Mouse (Mus musculus) cortical plate, adult 2 months (tissue): ENCODE data around the gene Lrp1. TPM values are rescaled to one million over a fixed set of nuclear protein-coding genes. Genes with fewer than 3 reads are reported as not detected.

Source experiments
- H3K27ac ChIP-seq: fragments of 200-500 bp; 2 replicates; pipeline ENCODE4 v1.5.1; 2012; ENCODE audit warnings: low read length, control low read depth, inconsistent platforms; ENCODE audit not compliant: insufficient read depth
- H3K4me1 ChIP-seq: fragments of 200-500 bp; 2 replicates; pipeline ENCODE4 v1.6.1; 2011; ENCODE audit warnings: low read length; ENCODE audit not compliant: control insufficient read depth, insufficient read depth
- H3K4me3 ChIP-seq: fragments of 200-500 bp; 2 replicates; pipeline ENCODE4 v1.5.1; 2011; ENCODE audit warnings: mild to moderate bottlenecking, low read length, control low read depth; ENCODE audit not compliant: insufficient read depth
- CTCF ChIP-seq: fragments of 200-500 bp; IDR thresholded peaks from 2 replicates; pipeline ENCODE4 v1.5.1; 2011; ENCODE audit warnings: mild to moderate bottlenecking, control low read depth, low read length; ENCODE audit not compliant: insufficient read depth; ENCODE audit errors: extremely low read depth
- POLR2A ChIP-seq: fragments of 200-500 bp; IDR thresholded peaks from 2 replicates; pipeline ENCODE4 v1.6.1; 2011; ENCODE audit warnings: mild to moderate bottlenecking, low read length, control low read depth; ENCODE audit not compliant: insufficient read depth; ENCODE audit errors: extremely low read depth
- polyA plus RNA-seq: library from polyadenylated mRNA; depleted of rRNA; stranded (reverse); fragments of >200 nt; gene quantifications from 2 replicates; pipeline ENCODE4 v1.2.3, GENCODE M21; 2012

Gene Lrp1
- polyA plus RNA-seq, 1 experiment, result 294 TPM

DNA sequence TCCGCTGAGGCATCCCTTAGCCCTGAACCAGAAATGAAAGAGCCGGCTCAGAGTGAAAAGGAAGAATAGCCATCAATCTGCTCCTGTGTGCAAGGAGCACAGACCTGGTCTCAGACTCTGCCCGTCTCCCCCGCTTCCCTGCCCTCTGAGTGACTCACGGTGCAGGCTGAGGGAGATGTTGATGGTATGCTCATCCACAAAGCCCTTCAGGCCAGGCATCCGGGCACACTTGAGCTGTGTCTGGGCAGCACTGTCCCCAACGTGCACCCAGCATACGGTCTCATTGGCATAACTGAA is 15.7 kb downstream of the Lrp1 start:
- Histone ChIP-seq H3K4me1 (peaks cover 2% of the 10 kb centered on the region; the same call in 1 of the 2 replicates), H3K27ac (no peak overlapping the region), H3K4me3 (no peak overlapping the region)
- TF ChIP-seq CTCF, result no peak
- TF ChIP-seq POLR2A, result no peak

DNA sequence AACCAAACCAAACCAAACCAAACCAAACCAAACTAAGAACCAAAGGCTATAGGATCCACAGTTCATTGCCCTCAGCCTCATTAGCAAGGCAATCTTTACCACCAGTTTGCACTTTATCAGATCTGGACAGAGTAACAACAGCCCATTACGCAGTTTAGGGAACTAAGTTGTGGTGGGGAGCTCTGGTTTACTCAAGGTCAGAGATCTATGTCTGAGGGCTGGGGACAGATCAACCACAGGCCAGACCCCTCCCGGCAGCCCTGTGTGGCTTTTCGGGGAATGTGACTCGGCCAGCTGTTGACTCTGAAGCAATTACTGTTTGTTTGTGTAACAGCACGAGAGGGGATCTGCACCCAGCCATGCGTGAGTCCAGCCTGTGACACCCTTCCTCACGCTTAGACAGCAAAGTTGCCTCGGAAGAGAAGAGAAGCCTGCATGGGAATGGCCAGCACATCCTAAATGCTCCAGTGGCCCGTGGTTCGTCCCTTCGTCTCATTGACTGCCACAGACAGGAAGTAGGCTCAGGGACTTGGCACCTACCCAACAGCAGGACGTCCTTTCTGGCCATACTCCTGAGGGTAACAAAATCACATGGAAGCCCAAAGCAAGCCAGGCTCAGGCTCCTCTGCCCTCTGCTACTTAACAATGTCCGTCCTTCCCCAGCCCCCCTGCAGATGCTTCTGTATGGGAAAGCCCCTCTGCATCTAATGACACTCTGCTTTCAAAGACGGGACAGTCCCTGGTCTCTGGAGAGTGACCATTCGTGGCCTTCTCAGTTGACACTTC is 16.3 kb downstream of the Lrp1 start:
- TF ChIP-seq POLR2A (no peak), CTCF (no peak)
- H3K4me1 ChIP-seq, result peaks cover 2% of the 10 kb centered on the region; the same call in 1 of the 2 replicates
- H3K27ac ChIP-seq, result 0 out of 2 replicates have a peak overlapping the region, but pooled peaks have one; percentile 0
- H3K4me3 ChIP-seq, result no peak overlapping the region

DNA sequence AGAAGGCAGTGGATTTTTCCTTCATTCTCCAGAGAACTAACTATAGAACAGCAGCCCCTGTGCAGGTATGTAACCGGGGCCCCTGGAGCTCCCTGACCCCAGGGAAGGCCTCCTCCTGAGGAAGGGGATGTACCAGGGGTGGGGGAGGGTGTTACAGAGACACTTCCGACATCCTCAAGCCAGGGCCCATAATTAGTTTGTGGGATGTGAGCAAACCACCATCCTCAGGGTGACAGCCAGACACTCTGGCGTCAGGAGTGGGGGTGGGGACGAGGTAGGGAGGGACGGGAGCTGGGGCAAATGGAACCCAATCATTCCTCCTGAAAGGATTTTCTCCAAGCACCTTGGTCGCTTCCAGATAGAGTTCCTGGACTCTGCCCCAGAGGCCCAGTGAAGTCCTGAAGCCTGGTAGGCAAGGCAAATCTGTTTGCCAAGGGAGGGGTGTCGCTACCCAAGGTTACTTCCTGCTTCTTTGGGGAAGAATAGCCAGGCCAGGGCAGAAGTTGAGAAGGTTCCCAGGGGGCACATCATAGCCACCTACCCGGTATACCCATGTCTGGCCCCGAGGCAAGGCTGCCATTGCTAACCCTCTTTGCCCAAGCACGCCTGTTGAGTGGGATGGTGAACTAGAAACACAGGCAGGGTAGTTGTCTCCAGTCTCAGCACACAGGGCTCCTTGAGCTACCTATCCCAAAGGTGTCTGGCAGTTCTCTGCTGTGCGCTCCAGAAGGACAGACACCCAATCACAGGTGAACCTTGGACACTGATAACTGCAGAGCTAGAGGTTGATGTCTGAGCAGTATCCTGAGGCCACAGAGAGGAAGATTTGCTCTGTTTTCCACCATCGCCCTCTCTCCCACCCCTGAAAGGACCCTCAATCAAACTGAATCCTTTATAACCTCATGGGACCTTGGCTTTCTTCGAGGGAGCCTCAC is 17.2 kb downstream of the Lrp1 start:
- no peak for TF ChIP-seq CTCF
- no peak for TF ChIP-seq POLR2A
- Histone ChIP-seq H3K4me1 (peaks cover 3% of the 10 kb centered on the region), H3K4me3 (no peak overlapping the region), H3K27ac (no peak overlapping the region)

DNA sequence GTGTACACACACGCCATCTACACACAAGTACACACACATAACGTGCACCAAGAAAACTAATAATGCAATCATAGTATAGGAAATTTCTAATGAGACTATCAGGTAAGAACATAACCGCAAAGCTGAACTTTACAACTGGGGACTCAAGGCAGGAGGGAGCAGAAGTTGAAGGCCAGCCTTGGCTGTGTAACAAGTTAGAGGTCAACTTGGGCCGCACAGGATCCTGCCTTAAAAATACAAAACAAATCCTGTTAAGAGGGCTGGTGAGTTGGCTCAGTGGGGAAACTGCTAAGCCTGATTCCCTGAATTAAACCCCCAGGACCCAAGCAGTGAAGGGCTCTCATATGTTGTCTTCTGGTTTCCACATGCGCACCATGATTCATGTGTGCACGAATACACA is 18.8 kb downstream of the Lrp1 start:
- H3K4me3 ChIP-seq, result no peak overlapping the region
- TF ChIP-seq CTCF (no peak), POLR2A (no peak)
- peaks cover 13% of the 10 kb centered on the region for H3K4me1 ChIP-seq
- H3K27ac ChIP-seq, result no peak overlapping the region

DNA sequence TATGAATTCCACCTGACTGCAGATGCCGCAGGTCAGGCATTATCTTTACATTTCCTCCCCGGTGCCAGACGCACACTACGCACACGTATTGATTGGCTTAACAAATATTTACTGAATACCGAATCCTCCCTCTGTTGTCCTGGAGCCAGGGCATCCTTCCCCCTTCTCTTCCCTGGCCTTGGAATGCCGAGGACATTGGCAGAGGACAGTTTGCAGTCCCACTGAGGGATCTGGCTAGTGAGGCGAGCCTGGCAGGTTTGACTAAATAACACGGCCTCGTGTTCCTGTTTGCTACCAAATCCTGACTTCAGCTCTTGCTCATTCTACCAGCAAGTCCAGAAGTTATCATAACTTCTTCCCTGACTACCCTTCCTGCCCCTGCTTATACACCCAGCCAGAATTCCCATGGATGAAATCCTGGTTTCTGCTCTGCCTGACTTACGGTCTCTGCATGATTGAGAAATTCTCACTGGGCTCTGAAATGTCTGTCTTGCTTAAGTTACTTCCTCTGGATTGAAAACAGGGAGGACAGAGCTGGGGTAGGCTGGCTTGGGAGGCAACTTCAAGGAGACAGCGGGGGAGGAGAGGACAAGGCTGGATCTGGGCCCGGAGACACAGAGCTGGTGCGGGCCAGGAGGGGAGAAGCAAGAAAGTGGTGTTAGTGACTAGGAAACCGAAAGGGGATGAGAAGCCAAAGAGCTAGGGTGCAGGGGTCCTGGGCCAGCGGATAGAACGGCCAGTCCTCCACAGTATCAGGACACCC is 21.0 kb downstream of the Lrp1 start:
- TF ChIP-seq CTCF, result no peak
- no peak for TF ChIP-seq POLR2A
- Histone ChIP-seq H3K4me3 (no peak overlapping the region), H3K27ac (peak overlapping the region; percentile 67), H3K4me1 (peaks cover 20% of the 10 kb centered on the region)

DNA sequence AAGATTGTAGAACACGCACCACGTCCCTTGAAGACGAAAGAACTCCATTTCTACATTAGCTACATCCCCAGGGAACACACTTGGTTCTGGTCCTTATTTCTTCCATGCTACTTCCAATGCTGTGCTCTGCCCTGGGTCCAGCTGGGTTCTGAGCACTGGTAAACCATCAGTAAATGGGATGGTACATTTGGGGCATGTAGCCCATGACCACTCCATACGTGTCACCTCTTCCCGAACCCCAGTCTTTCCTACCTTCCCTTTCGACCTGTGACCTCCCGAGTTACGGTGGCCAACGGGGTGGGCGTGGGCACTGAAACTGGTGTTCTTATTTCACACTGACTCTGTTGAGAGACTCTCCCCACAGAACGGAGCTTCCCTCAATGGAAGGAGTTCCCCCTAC is 21.7 kb downstream of the Lrp1 start:
- Histone ChIP-seq H3K4me3 (no peak overlapping the region), H3K4me1 (peaks cover 24% of the 10 kb centered on the region), H3K27ac (peak overlapping the region; percentile 67)
- TF ChIP-seq POLR2A (no peak), CTCF (no peak)

DNA sequence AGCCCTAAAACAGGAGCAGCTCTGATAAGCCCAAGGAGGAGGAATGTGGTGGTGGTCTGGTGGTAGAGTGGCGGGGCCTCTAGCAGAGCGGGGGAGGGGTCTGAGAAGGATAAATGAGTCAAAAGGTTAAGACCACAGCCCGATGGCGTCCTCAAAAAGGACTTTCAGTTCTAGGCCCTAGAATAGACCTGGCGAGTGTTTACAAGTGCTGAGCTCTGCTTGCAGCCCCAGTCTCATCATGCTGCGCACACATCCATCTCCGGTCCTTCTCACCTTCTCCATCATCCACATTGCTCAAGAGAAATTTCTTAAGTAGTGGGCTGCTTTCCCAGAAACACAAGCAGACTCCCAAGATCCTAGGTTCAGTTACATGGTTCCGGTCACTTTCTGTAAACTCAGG is 22.3 kb downstream of the Lrp1 start:
- no peak for TF ChIP-seq POLR2A
- TF ChIP-seq CTCF, result no peak

DNA sequence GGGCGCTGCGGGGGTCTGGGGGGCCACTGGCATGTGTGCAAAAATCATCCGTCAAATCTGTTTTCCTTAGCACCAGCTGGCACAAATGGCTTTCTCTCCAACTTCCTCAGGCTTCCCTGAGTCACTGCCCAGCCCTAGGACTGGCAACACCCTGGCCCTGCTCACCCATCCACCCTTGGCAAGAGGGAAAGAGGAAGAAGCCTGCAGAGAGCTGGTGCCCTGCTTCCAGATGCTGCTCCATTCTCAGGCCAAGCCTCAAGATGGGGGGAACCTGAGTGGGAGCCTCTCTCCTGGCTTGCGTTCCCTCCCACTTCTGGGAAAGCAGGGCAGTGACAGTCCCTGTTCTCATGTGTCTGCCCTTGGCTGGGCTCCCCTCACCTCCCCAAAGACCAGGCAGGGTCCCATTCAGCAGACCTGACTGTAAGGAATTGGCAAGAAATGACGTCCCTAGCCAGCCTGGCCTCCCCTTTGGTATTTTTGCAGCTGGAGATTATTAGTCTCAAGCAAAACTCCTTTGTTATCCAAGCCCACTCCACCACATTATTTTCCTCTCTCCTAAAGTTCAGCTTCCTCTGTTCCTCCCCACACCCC is 23.5 kb downstream of the Lrp1 start:
- Histone ChIP-seq H3K4me1 (peaks cover 22% of the 10 kb centered on the region), H3K27ac (peak overlapping the region; percentile 66; the same call in 1 of the 2 replicates), H3K4me3 (no peak overlapping the region)
- no peak for TF ChIP-seq CTCF
- no peak for TF ChIP-seq POLR2A

More for the DNA sequence above, 22.3 kb downstream of the Lrp1 start:
- Histone ChIP-seq H3K4me1 (peaks cover 24% of the 10 kb centered on the region), H3K27ac (no peak overlapping the region), H3K4me3 (no peak overlapping the region)

DNA sequence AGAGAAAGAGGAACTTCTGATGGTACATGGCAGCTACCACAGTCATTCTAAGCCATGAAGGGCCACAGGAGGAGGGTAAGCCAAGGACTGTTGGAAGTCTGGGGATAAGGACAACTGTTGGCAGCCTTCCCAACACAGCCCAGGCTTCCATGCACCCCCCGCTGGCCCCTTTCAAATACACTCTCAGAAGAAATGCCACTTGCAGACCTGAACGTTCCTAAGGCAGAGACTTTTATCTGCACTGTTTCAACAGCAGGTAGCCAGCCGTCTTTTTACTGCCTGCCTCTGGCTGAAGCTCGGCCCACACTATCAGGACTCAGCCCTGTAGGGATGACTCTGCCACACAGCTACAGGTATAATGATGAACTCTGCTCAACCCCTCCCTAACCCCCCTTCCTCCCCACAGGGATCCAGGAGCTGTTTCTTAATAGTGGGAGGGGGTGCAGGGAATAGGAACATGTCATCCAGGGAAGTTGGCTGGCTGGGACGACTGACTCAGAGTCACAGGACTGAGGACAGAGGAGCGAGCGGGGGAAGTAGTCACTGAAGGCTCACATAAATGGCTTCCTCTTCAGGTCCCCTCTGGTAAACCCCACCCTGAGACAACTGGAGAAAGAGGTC is 24.5 kb downstream of the Lrp1 start:
- peak overlapping the region; percentile 66 for H3K27ac ChIP-seq
- H3K4me3 ChIP-seq, result no peak overlapping the region
- TF ChIP-seq POLR2A (no peak), CTCF (no peak)
- H3K4me1 ChIP-seq, result peaks cover 29% of the 10 kb centered on the region
